Mouse (Mus musculus): ENCODE measurements around the gene Bbof1.

Bbof1 gene

DNA sequence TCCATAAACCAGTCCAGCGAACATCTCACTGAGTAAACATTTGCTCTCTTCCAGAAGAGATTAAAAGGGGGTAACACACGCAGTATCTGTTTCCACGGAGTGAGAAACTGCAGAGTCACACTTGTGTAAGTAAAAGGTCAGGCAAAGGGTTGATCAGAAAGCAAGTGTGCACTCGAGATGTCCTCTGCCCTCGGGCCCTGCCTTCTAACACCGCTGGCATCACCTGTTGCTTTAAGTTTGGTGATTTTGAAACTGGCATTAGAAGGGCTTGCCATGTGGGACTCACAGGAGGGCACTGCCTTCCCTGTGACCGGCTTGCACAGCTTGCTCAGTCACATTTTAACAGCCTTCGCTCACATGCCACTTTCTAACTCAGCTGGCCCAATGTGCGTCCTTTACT lies 9.2 kb upstream of the Bbof1 start:
- in situ Hi-C loops (cut with MboI; ENCODE audit: low sequenced_read_pairs), result no loop called here

- in situ Hi-C loops (cut with MboI; ENCODE audit: low sequenced_read_pairs), result no loop called here
Measured at GRCm38 (mm10) chr12:84400068-84400467, 8.8 kb upstream of the Bbof1 start.

GRCm38 (mm10) chr12:84400653-84401052 lies 8.2 kb upstream of the Bbof1 start:
- in situ Hi-C loops (cut with MboI; ENCODE audit: low sequenced_read_pairs), result no loop called here

DNA sequence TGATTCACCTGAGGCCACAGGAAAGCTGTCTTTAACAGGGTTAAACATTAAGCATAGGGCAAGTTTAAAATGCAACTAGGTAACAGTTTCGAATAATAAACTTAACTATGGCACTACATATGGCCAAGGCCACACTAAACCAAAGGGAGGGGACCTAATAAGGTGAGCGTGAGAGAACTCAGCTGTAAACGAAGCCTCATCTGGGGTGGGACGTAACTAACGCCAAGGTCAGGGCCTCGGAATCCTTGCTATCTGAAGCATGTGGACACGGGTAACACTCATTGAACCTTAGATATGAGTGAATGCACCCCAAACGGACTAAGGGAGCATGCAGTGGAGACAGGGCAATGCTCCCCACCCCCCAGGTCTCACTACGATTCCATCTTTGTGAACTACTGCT lies 5.9 kb upstream of the Bbof1 start:
- in situ Hi-C loops (cut with MboI; ENCODE audit: low sequenced_read_pairs), result no loop called here

- in situ Hi-C loops (cut with MboI; ENCODE audit: low sequenced_read_pairs), result no loop called here
Measured at GRCm38 (mm10) chr12:84404541-84404940, 4.3 kb upstream of the Bbof1 start.

GRCm38 (mm10) chr12:84407259-84407658 lies 1.6 kb upstream of the Bbof1 start:
- in situ Hi-C loops (cut with MboI; ENCODE audit: low sequenced_read_pairs), result no loop called here

DNA sequence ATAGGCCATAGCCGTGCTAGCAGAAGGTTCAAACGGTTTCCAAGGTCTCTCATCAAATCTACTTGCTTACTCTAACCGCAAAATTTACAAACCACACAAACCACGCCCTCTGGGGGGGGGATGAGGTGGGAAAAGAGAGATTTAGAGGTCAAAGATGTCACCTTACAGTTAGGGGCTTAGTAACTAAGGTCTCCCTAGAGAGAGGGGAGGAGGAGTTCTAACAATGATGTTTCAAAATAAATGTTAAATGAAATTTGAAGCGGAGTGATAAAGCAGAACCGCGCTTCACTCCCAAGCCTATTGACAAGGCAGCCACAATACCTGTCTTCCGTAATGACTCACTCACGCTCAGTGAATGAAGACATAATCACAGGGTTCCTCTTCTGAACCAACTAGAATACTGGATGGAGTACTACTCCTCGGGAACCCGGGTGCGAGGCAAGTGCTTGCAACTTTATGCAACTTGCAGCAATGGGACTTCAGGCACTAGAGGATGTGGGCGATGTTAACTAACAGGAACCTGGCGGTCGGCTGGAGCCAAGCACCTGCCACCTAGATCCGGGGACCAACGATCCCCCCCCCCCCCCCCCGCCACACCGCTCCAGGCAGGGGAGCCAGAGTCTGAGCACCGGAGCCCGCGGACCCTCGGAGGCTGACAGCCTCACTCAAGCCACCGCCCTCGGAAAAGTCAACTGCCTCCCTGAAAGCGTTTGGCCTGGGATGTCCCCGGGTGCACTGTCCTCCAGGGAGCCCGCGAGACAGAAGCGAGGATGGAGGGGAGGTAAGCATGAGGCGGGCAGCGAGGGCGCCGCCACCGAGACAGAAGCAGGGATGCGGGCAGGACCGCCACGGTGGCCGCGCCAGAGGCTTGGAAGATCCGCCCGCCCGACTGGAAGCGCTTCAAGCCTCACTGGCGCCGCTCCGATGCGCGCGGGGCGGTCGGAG lies 725 bp upstream of the Bbof1 start:
- in situ Hi-C loops (cut with MboI; ENCODE audit: low sequenced_read_pairs), result no loop called here

GRCm38 (mm10) chr12:84416834-84417604 lies 8.1 kb downstream of the Bbof1 start, which contains the start of gene Rnf113a2:
Gene Rnf113a2 (plus strand): TSS chr12:84417196.
- in situ Hi-C loops (cut with MboI; ENCODE audit: low sequenced_read_pairs), result no loop called here

DNA sequence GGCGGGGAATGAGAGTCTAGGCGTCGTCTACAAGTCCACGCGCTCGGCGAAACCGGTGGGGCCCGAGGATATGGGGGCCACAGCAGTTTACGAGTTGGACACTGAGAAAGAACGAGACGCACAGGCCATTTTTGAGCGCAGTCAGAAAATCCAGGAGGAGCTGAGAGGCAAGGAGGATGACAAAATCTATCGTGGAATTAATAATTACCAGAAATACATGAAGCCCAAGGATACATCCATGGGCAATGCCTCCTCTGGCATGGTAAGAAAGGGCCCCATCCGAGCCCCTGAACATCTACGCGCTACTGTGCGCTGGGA lies 8.7 kb downstream of the Bbof1 start:
- in situ Hi-C loops (cut with MboI; ENCODE audit: low sequenced_read_pairs), result no loop called here

DNA sequence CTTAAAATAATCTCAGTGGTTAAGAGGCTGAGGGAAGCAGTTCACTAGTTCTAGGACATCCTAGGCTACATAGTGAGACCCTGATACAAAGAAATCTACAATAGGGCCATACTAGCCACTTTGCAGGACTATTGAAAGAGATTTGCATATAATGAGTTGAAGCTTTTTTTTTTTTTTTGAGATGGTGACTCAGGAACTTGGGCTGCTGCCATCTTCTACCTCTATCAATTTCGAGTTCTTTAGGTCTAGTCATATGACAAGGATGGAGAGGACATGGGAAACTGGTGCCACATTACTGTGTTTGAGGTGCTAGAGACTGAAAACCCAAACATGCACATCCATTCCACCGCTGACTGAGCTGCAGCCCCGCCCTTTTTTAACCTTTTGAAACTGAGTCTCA lies 15.1 kb downstream of the Bbof1 start:
- in situ Hi-C loops (cut with MboI; ENCODE audit: low sequenced_read_pairs), result no loop called here

DNA sequence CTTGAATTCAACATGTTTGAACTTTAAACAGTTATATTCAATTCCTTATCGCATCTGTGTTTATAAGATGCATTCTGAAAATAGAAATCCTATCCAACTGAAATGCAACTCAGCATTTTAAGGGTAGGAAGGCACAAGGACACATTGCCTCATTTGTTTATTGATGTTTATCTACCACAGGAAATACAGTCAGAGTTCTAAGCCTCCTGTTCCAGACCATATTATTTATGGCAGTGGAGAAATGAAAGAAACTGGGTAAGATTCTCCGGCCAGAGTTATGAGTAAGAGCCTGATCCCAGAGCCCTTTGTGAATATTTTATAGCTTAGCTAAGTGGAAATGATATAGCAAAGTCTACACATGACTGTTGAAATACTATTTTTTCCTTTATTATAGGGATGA lies 21.0 kb downstream of the Bbof1 start:
- in situ Hi-C loops (cut with MboI; ENCODE audit: low sequenced_read_pairs), result no loop called here

DNA sequence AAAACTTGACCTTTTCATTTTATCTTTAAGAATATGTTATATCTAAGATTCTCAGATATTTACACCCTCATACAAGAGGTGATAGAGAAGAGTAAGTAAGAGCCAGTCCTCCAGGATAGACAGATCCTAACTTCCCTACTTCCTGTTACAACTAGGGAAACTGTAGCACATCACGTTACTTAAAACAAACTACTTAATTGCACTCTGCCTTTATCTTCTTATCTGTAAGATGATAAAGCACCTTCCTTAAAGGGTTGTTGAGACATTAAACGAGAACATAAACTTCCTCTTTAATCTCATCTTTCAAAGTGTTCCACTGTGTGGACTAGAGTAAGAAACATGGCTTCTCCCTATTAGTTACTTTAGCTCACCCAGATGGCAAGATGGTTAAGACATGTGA lies 29.8 kb downstream of the Bbof1 start:
- in situ Hi-C loops (cut with MboI; ENCODE audit: low sequenced_read_pairs), result no loop called here

- in situ Hi-C loops (cut with MboI; ENCODE audit: low sequenced_read_pairs), result no loop called here
Measured at GRCm38 (mm10) chr12:84442526-84442925, 33.7 kb downstream of the Bbof1 start.

DNA sequence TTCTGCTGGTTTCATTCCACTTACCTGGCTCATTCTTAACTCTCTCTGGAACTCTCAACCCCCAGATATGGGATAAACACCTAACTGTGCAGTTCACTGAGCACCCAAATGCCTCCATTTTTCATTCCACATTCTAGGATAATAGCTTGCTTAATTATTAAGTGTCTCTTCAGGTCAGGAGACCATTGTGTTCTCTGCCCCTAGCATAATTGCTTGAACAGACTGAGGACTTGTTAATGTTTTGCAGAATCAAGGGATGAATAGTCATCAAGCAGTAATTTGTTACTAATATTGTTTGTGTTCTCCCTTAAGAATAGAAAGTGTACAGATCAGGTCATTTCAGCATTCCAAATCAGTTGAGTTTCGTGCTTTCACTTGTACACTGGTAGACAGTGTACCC lies 38.5 kb downstream of the Bbof1 start:
- in situ Hi-C loops (cut with MboI; ENCODE audit: low sequenced_read_pairs), result no loop called here

DNA sequence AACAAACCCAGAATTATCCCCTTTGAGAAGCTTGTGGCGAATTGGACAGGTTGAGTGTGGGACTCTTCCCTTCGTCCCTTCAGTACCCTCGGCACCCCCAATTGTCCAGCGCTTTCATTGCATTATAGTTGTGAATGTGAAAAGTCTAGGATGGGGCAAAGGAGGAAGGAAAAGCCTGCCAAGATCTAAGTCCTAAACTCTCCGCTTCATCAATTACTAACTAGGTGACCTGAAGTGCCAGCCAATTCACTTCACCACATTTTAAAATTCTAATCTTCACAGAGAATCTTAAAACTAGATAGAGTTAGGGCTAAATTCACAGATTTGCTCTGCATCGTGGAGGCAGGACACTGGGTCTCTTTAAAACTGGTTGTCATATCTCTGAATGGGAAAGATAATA lies 39.3 kb downstream of the Bbof1 start:
- in situ Hi-C loops (cut with MboI; ENCODE audit: low sequenced_read_pairs), result no loop called here

- in situ Hi-C loops (cut with MboI; ENCODE audit: low sequenced_read_pairs), result no loop called here
Measured at GRCm38 (mm10) chr12:84449887-84450286, 41.0 kb downstream of the Bbof1 start.

GRCm38 (mm10) chr12:84450351-84450717 lies 41.5 kb downstream of the Bbof1 start:
- in situ Hi-C loops (cut with MboI; ENCODE audit: low sequenced_read_pairs), result no loop called here

GRCm38 (mm10) chr12:84450718-84451646 lies 42.1 kb downstream of the Bbof1 start, which contains the start of the genes Aldh6a1 and Lin52:
Gene Aldh6a1 (minus strand): TSS chr12:84451004.
Gene Lin52 (plus strand): TSS chr12:84451422.
- in situ Hi-C loops (cut with MboI; ENCODE audit: low sequenced_read_pairs), result no loop called here

- in situ Hi-C loops (cut with MboI; ENCODE audit: low sequenced_read_pairs), result no loop called here
Measured at GRCm38 (mm10) chr12:84451801-84452200, 42.9 kb downstream of the Bbof1 start.

DNA sequence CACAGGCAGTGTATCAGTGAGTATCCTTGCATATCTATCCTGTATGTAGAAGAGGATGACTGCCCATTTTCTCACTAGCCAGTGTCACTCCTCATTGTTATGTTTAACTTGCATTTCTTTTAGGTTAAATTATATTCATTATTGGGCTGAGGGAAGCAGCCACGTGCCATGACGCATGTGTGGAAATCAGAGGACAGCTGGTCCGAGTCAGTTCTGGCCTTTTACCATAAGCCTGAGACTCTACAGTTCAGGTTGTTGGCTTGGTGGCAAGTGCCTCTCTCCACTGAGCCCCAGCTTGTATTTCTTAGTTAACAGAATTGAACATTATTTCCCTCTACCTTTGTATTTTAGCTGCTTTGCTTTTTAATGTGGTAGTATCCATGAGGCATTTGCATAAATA lies 48.0 kb downstream of the Bbof1 start:
- in situ Hi-C loops (cut with MboI; ENCODE audit: low sequenced_read_pairs), result no loop called here

- in situ Hi-C loops (cut with MboI; ENCODE audit: low sequenced_read_pairs), result no loop called here
Measured at GRCm38 (mm10) chr12:84459845-84460244, 51.0 kb downstream of the Bbof1 start.

All from CH12F3 (cell line).